Mouse (Mus musculus) 3134 (cell line): Measurements from ENCODE around the gene Ccdc102a.
A peak's percentile ranks its signal among the peaks of the same experiment; 100 is the strongest.

ENCODE experiments used
- DNase-seq: peaks from one replicate; pipeline ENCODE4 v3.0.0-alpha.2; 2011; ENCODE audit warnings: low spot score; ENCODE audit not compliant: insufficient read length; ENCODE audit errors: extremely low read depth

Gene Ccdc102a

GRCm38 (mm10) chr8:94922602-94923001 lies 4.7 kb upstream of the Ccdc102a start:
- no peak for DNase-seq

GRCm38 (mm10) chr8:94922176-94922575 lies 4.3 kb upstream of the Ccdc102a start:
- no peak for DNase-seq

- DNase-seq, result no peak
Observed at GRCm38 (mm10) chr8:94919256-94919655, 1.4 kb upstream of the Ccdc102a start.

GRCm38 (mm10) chr8:94917352-94917751 lies 546 bp downstream of the Ccdc102a start:
- peak; percentile 95 for DNase-seq

- no peak for DNase-seq
Observed at GRCm38 (mm10) chr8:94916960-94917324, 956 bp downstream of the Ccdc102a start.

- DNase-seq, result peak; percentile 45
Observed at GRCm38 (mm10) chr8:94916311-94916959, 1.5 kb downstream of the Ccdc102a start.

- peak; percentile 73 for DNase-seq
Observed at GRCm38 (mm10) chr8:94914701-94915101, 3.2 kb downstream of the Ccdc102a start.

- peak; percentile 63 for DNase-seq
Observed at GRCm38 (mm10) chr8:94914256-94914655, 3.6 kb downstream of the Ccdc102a start.

- DNase-seq, result no peak
Observed at GRCm38 (mm10) chr8:94913061-94913660, 4.7 kb downstream of the Ccdc102a start.

- no peak for DNase-seq
Observed at GRCm38 (mm10) chr8:94908847-94909246, 9.1 kb downstream of the Ccdc102a start.

GRCm38 (mm10) chr8:94907591-94908300 lies 10.2 kb downstream of the Ccdc102a start:
- DNase-seq, result no peak

GRCm38 (mm10) chr8:94904450-94905175 lies 13.3 kb downstream of the Ccdc102a start:
- DNase-seq, result peak; percentile 81

- DNase-seq, result no peak
Observed at GRCm38 (mm10) chr8:94903709-94904108, 14.2 kb downstream of the Ccdc102a start.

- DNase-seq, result no peak
Observed at GRCm38 (mm10) chr8:94901031-94901430, 16.9 kb downstream of the Ccdc102a start.

- DNase-seq, result no peak
Observed at GRCm38 (mm10) chr8:94900617-94901016, 17.3 kb downstream of the Ccdc102a start.

GRCm38 (mm10) chr8:94899262-94899661 lies 18.6 kb downstream of the Ccdc102a start:
- no peak for DNase-seq

GRCm38 (mm10) chr8:94892917-94893316 lies 25.0 kb downstream of the Ccdc102a start:
- DNase-seq, result no peak

GRCm38 (mm10) chr8:94888383-94889036 lies 29.4 kb downstream of the Ccdc102a start:
- DNase-seq, result no peak

GRCm38 (mm10) chr8:94880742-94881141 lies 37.2 kb downstream of the Ccdc102a start:
- no peak for DNase-seq

- DNase-seq, result no peak
Observed at GRCm38 (mm10) chr8:94876820-94877219, 41.1 kb downstream of the Ccdc102a start.
